21 mouse cellular contexts compared by ENCODE assay signal in the genomic region with DNA sequence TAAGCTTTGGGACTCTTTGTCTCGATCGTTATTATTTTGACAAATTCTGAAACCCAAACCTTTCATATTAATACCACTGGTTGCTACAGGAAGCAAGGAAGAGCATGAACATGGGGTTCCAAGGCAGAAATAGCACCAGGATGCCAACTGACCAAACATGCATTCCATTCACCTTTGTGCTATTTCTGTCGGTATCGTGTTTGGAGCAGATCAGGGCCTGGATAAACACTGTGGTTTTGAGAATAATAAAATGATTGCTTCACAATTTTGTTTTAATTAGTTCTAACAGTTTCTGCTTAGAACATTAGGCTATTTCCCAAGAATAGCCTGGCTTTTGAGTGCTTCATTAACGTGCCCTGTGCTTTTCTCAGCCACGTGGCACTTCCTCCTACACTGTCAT.
DNase-seq lines count a peak whose midpoint lies in the region; ATAC-seq and TF ChIP-seq lines count a peak whose summit lies in the region.
"Had no signal": no experiment of that assay in that cellular context is flagged by ENCODE, and none has a peak within 500 bp of the region (broad histone marks: within the 10 kb centered on the region; RNA-seq: fewer than 3 reads in every experiment).

No protein-coding gene starts in this region.

- H3K79me2 ChIP-seq in heart, adult 2 months (replicated peaks; ENCODE audit: control insufficient read depth, insufficient read depth, low read length), result no peaks in the 10 kb centered on the region; the same call in 1 of the 2 replicates
- H3K79me2 ChIP-seq in myocyte (ENCODE audit: control insufficient read depth, insufficient read depth), result no peaks in the 10 kb centered on the region

- H3K4me2 ChIP-seq in myocyte (ENCODE audit: low read depth), result peak overlapping the region; percentile 7
- H3K4me2 ChIP-seq: forebrain, embryonic 15.5 days; hindbrain, embryonic 13.5 days; intestine, embryonic 15.5 days had no signal

- POLR2A ChIA-PET in Patski (lab: Charles Lee), result interaction anchor here (1.2 kb wide), 1 partner anchor 79 kb away, joined by 3 read pairs; no protein-coding TSS in a partner anchor

- no peaks in the 10 kb centered on the region for H3K9me3 ChIP-seq in heart, embryonic 10.5 days
- H3K9me3 ChIP-seq: forebrain, embryonic 15.5 days; hindbrain, embryonic 10.5 days; hindbrain, embryonic 13.5 days; intestine, embryonic 15.5 days had no signal

- peaks cover 9% of the 10 kb centered on the region for H3K36me3 ChIP-seq in heart, adult 2 months (ENCODE audit: control insufficient read depth, insufficient read depth, low read length)
- no peaks in the 10 kb centered on the region for H3K36me3 ChIP-seq in heart, embryonic 10.5 days
- no peaks in the 10 kb centered on the region for H3K36me3 ChIP-seq in myocyte (ENCODE audit: control insufficient read depth, insufficient read depth)
- H3K36me3 ChIP-seq: forebrain, embryonic 15.5 days; hindbrain, embryonic 10.5 days; hindbrain, embryonic 13.5 days; intestine, embryonic 15.5 days had no signal

- peak overlapping the region; percentile 32 for H3K27ac ChIP-seq in heart, adult 2 months
- H3K27ac ChIP-seq in heart, embryonic 10.5 days, result no peak overlapping the region
- H3K27ac ChIP-seq: forebrain, embryonic 15.5 days; hindbrain, embryonic 10.5 days; hindbrain, embryonic 13.5 days; intestine, embryonic 15.5 days had no signal

- in situ Hi-C loops in Patski (cut with MboI; ENCODE audit: low pct_unique_long_range_greater_than_20kb), result loop anchor here (5.0 kb wide), 1 partner anchor 259 kb away; no protein-coding TSS in a partner anchor

- peak; percentile 80 for ATAC-seq in Patski
- ATAC-seq: CD4-positive, CD25-positive, alpha-beta regulatory T cell, adult 4 months; forebrain, embryonic 15.5 days; hindbrain, embryonic 16.5 days; intestine, embryonic 15.5 days had no signal

- peaks cover 1% of the 10 kb centered on the region; the same call in 1 of the 2 replicates for H3K4me1 ChIP-seq in heart, adult 2 months (ENCODE audit: control insufficient read depth, insufficient read depth, low read length)
- no peaks in the 10 kb centered on the region for H3K4me1 ChIP-seq in heart, embryonic 10.5 days
- H3K4me1 ChIP-seq: hindbrain, embryonic 10.5 days; intestine, embryonic 15.5 days had no signal

- no peak overlapping the region for H3ac ChIP-seq in myocyte (ENCODE audit: control insufficient read depth, insufficient read length)

- no peak overlapping the region for H3K4me3 ChIP-seq in heart, adult 2 months
- H3K4me3 ChIP-seq in heart, embryonic 10.5 days, result no peak overlapping the region
- H3K4me3 ChIP-seq in myocyte, result no peak overlapping the region
- H3K4me3 ChIP-seq: forebrain, embryonic 15.5 days; hindbrain, embryonic 10.5 days; hindbrain, embryonic 13.5 days; intestine, embryonic 15.5 days had no signal

- intact Hi-C loops in heart, adult 2 months (cut with DNase I), result no loop called here

- TF ChIP-seq POLR2A in heart, adult 2 months (IDR thresholded peaks at IDR 0.05; ENCODE audit: insufficient read depth, low read depth, low read length), result no peak
- TF ChIP-seq POLR2A in myocyte (IDR thresholded peaks at IDR 0.05; ENCODE audit: insufficient read length, low read depth), result no peak

- CTCF ChIA-PET in Patski (lab: Charles Lee), result no interaction called here

- TF ChIP-seq CTCF in heart, adult 2 months (IDR thresholded peaks at IDR 0.05), result no peak
- TF ChIP-seq CTCF in Patski (IDR thresholded peaks at IDR 0.05), result no peak

- 60% methylated on average over 6 of the region's 6 CpGs for WGBS in heart, adult 2 months
- 82% methylated on average over 6 of the region's 6 CpGs for WGBS in heart, embryonic 10.5 days

- H3K9ac ChIP-seq in heart, adult 2 months (ENCODE audit: low read depth, low read length), result no peak overlapping the region
- H3K9ac ChIP-seq: forebrain, embryonic 15.5 days; hindbrain, embryonic 13.5 days; intestine, embryonic 15.5 days had no signal

- no peak for DNase-seq in heart, adult 2 months
- DNase-seq in heart, embryonic 10.5 days (ENCODE audit: low spot score), result no peak
- DNase-seq in Muller cell, postnatal 12 days (ENCODE audit: inconsistent ontology term), result peak; percentile 86
- DNase-seq in Patski (ENCODE audit: low read depth, low spot score), result peak; percentile 55
- DNase-seq in spleen, adult 18-20 months, result no peak
- DNase-seq: adrenal gland, postnatal 10 days; adrenal gland, postnatal 36 days; cerebellum, adult 18-20 months; cerebellum, adult 9-10 months; cerebellum, postnatal 14 days; gastrocnemius, postnatal 14 days; heart, postnatal 10 days; heart, postnatal 36 days; kidney, adult 11 months had no signal

- TF ChIP-seq EP300 in heart, adult 2 months (IDR thresholded peaks at IDR 0.05; ENCODE audit: insufficient read depth, low read depth, low read length), result no peak

- H3K27me3 ChIP-seq in heart, adult 2 months (ENCODE audit: control insufficient read depth, insufficient read depth, low read length), result no peaks in the 10 kb centered on the region
- H3K27me3 ChIP-seq in heart, embryonic 10.5 days (ENCODE audit: insufficient read depth, poor library complexity, severe bottlenecking), result no peaks in the 10 kb centered on the region
- H3K27me3 ChIP-seq in Patski (no peaks in the 10 kb centered on the region), myocyte (ENCODE audit: control insufficient read depth, insufficient read depth, insufficient read length) (no peaks in the 10 kb centered on the region)
- H3K27me3 ChIP-seq: forebrain, embryonic 15.5 days; hindbrain, embryonic 13.5 days; intestine, embryonic 15.5 days had no signal

TF ChIP-seq in myocyte, 11 proteins besides CTCF, POLR2A, EP300 and RAD21:
- TF ChIP-seq CEBPB (IDR thresholded peaks at IDR 0.05; ENCODE audit: insufficient read depth, poor library complexity, severe bottlenecking), result 0 out of 2 replicates have a peak, but pooled peaks have one; percentile 10
- no peak for TF ChIP-seq TCF12 (IDR thresholded peaks at IDR 0.05; ENCODE audit: insufficient read depth, poor library complexity, severe bottlenecking)
- no peak for TF ChIP-seq REST (IDR thresholded peaks at IDR 0.05; ENCODE audit: insufficient read depth, insufficient read length)
- TF ChIP-seq MYOG (IDR thresholded peaks at IDR 0.05; ENCODE audit: control insufficient read depth in 1 of 3, insufficient read depth in 1 of 3, insufficient read length in 2 of 3, low read depth in 2 of 3), result no peak
- TF ChIP-seq MAX (IDR thresholded peaks at IDR 0.05; ENCODE audit: low read depth), result no peak
- peak in 1 of 3 experiments; percentile 32 for TF ChIP-seq MYOD1 (IDR thresholded peaks at IDR 0.05; ENCODE audit: control insufficient read depth in 1 of 3, insufficient read length in 2 of 3, low read depth in 2 of 3)
- no peak for TF ChIP-seq TCF3 (IDR thresholded peaks at IDR 0.05; ENCODE audit: insufficient read length, low read depth)

Comparison
In these comparisons a context has a peak if more than half of its experiments do, and no peak if none do; other contexts are left out.
1. DNase-seq: peak in Muller cell, postnatal 12 days (single experiment) and Patski (single experiment); none in heart, adult 2 months (0 of 2), heart, embryonic 10.5 days (single experiment) and spleen, adult 18-20 months (0 of 2).